Mouse (Mus musculus): ENCODE results near the gene Apc2. TPM values are rescaled to one million over a fixed set of nuclear protein-coding genes. Genes with fewer than 3 reads are reported as not detected.

The Apc2 gene
- total RNA-seq, 2 experiments from 2014 or later = 179 to 181 TPM

Small RNA genes lying within 50 kb of the gene (microRNA-seq; reads per million reads assigned to microRNA genes)
- 1.3 to 3.1 reads per million in 2 experiments for gene Mir6911

Other genes with a start within 250 kb of the Apc2 start
- 100 to 1,000 TPM; 408 to 448 TPM for gene Gpx4, start 248.8 kb upstream of the Apc2 start, total RNA-seq (2021)
- gene Sbno2, start 190.4 kb upstream of the Apc2 start, total RNA-seq (2021) = 10 to 100 TPM; 19.7 to 23.9 TPM
- 10 to 100 TPM; 77.1 to 88.3 TPM for gene Stk11, start 180.2 kb upstream of the Apc2 start, total RNA-seq (2021)
- 100 to 1,000 TPM; 385 to 392 TPM for gene Atp5d, start 157.3 kb upstream of the Apc2 start, total RNA-seq (2021)
- gene Cbarp, start 155.1 kb upstream of the Apc2 start, total RNA-seq (2021) = 100 to 1,000 TPM; 360 to 374 TPM
- gene Midn, start 147.7 kb upstream of the Apc2 start, total RNA-seq (2021) = 100 to 1,000 TPM; 112 to 128 TPM
- gene Cirbp, start 130.0 kb upstream of the Apc2 start, total RNA-seq (2021) = 100 to 1,000 TPM; 154 to 175 TPM
- 1 to 10 TPM; 4.3 to 6.7 TPM for gene 1600002K03Rik, start 123.0 kb upstream of the Apc2 start, total RNA-seq (2021)
- 10 to 100 TPM; 16.8 to 19.8 TPM for gene Efna2, start 116.5 kb upstream of the Apc2 start, total RNA-seq (2021)
- gene Mum1, start 69.5 kb upstream of the Apc2 start, total RNA-seq (2021) = 10 to 100 TPM; 40.3 to 46.6 TPM
- gene Ndufs7, start 46.9 kb upstream of the Apc2 start, total RNA-seq (2021) = 100 to 1,000 TPM; 143 to 152 TPM
- gene Gamt, start 35.0 kb upstream of the Apc2 start, total RNA-seq (2021) = 10 to 100 TPM; 27.8 to 31.5 TPM
- 10 to 100 TPM; 94.6 to 96.3 TPM for gene Dazap1, start 34.5 kb upstream of the Apc2 start, total RNA-seq (2021)
- gene Rps15, start 3.5 kb upstream of the Apc2 start, total RNA-seq (2021) = 100 to 1,000 TPM; 733 to 857 TPM
- gene 2310011J03Rik, start 24.6 kb downstream of the Apc2 start, total RNA-seq (2021) = 10 to 100 TPM; 19.7 to 22.2 TPM
- 1 to 10 TPM; 7.1 to 8.0 TPM for gene Pcsk4, start 33.5 kb downstream of the Apc2 start, total RNA-seq (2021)
- gene Reep6, start 34.0 kb downstream of the Apc2 start, total RNA-seq (2021) = 10 to 100 TPM; 10.3 to 11.6 TPM
- 1 to 10 TPM in 1 of 2 experiments, under 1 TPM in 1; 0.75 to 1.2 TPM for gene Adamtsl5, start 52.4 kb downstream of the Apc2 start, total RNA-seq (2021)
- gene Plk5, start 60.5 kb downstream of the Apc2 start, total RNA-seq (2021) = 1 to 10 TPM; 1.7 to 3.8 TPM
- 10 to 100 TPM; 33.6 to 36.6 TPM for gene Mex3d, start 91.7 kb downstream of the Apc2 start, total RNA-seq (2021)
- gene Mbd3, start 103.6 kb downstream of the Apc2 start, total RNA-seq (2021) = 100 to 1,000 TPM; 119 to 129 TPM
- gene Uqcr11, start 110.9 kb downstream of the Apc2 start, total RNA-seq (2021) = 100 to 1,000 TPM; 503 to 527 TPM
- 10 to 100 TPM; 36.1 to 42.9 TPM for gene Tcf3, start 137.7 kb downstream of the Apc2 start, total RNA-seq (2021)
- gene Onecut3, start 198.9 kb downstream of the Apc2 start, total RNA-seq (2021) = under 1 TPM; 0.07 TPM
- under 1 TPM; 0.21 to 0.38 TPM for gene Atp8b3, start 243.1 kb downstream of the Apc2 start, total RNA-seq (2021)

Measured in layer of hippocampus, postnatal 10 days (tissue).